Mouse (Mus musculus) neural tube, embryonic 14.5 days (tissue): ENCODE results near the gene Slc22a12. TPM values are rescaled to one million over a fixed set of nuclear protein-coding genes. Genes with fewer than 3 reads are reported as not detected.

Experiments
- ATAC-seq: fragments of 200-750 bp; cut with Nextera tagmentation; 2 replicates; pipeline ENCODE4 v1.8.0; 2017; ENCODE audit warnings: low read depth, mild to moderate bottlenecking, moderate TSS enrichment, moderate library complexity
- H3K27ac ChIP-seq: fragments of 300-500 bp; sonication (generic); 2 replicates; pipeline ENCODE4 v1.5.1; 2014; ENCODE audit warnings: low read depth, mild to moderate bottlenecking, control low read depth, low read length, moderate library complexity, mixed read lengths
- H3K27me3 ChIP-seq: fragments of 300-500 bp; sonication (generic); 2 replicates; pipeline ENCODE4 v1.6.1; 2014; ENCODE audit warnings: low read length; ENCODE audit not compliant: control insufficient read depth, insufficient read depth
- H3K36me3 ChIP-seq: fragments of 300-500 bp; sonication (generic); 2 replicates; pipeline ENCODE4 v1.6.1; 2014; ENCODE audit warnings: low read length, mixed read lengths; ENCODE audit not compliant: control insufficient read depth, insufficient read depth
- H3K4me1 ChIP-seq: fragments of 300-500 bp; sonication (generic); 2 replicates; pipeline ENCODE4 v1.6.1; 2014; ENCODE audit warnings: low read length; ENCODE audit not compliant: control insufficient read depth, insufficient read depth
- H3K4me2 ChIP-seq: fragments of 300-500 bp; sonication (generic); 2 replicates; pipeline ENCODE4 v1.6.1; 2014; ENCODE audit warnings: mild to moderate bottlenecking, low read depth, low read length, control low read depth
- H3K4me3 ChIP-seq: fragments of 300-500 bp; sonication (generic); 2 replicates; pipeline ENCODE4 v1.5.1; 2014; ENCODE audit warnings: low read depth, low read length, control low read depth, mixed read lengths
- H3K9ac ChIP-seq: fragments of 300-500 bp; sonication (generic); replicated peaks from 2 replicates; pipeline ENCODE4 v1.6.1; 2014; ENCODE audit warnings: low read depth, mild to moderate bottlenecking, control low read depth, low read length, mixed read lengths
- H3K9me3 ChIP-seq: fragments of 300-500 bp; sonication (generic); 2 replicates; pipeline ENCODE4 v1.6.1; 2016; ENCODE audit warnings: low read length; ENCODE audit not compliant: control insufficient read depth
- WGBS: fragments of 180-500 bp; shearing (Covaris S2); extraction: QIAGEN DNeasy Blood & Tissue Kit; methylation state at CpG from one replicate; pipeline ENCODE4 v1.1.7; 2014; 5-methylcytosine and 5-hydroxymethylcytosine counted together
- polyA plus RNA-seq: library from polyadenylated mRNA; unstranded; fragments of >200 nt; fragmentation: Nextera tagmentation; extraction: Ambion mirVana; gene quantifications from 2 replicates; pipeline ENCODE4 v1.2.1, GENCODE M21; 2014

Slc22a12 gene
- polyA plus RNA-seq, 1 experiment from 2014 or later: 0.11 TPM

DNA sequence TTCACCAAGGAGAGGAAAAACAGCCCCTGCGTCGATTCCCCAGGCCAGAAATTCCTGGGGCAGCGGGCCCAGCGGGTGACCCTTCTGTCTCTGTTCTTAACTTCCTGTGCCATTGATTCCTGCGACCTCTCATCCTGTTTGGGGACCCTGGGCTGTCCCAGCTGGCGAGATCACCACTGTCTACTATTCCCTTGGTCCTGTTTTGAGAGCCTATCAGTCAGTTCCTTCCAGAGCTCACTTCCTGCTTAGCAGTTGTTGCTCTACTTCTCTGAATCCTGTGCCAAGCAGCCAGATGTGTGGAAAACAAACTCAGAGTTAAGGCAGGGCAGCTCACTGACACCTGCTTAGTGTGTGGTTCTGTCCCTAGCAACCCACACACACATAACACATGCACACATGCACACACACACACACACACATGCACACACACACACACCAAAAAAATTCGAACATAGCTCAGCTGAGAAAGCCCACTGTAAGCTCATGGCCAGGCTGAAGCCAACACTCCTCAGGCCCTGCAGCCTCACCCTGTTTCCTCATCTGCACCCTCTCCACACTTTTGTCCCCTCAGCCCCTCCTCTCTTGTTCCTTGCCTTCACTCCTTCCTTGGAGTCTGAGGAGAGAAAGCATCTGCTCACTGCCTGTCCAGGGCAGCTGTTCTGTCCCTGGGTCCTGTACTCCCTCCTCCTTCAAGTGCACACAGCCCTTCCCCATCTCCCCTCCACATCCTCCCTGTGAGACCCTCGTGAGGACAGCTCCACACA is 11.2 kb upstream of the Slc22a12 start:
- Histone ChIP-seq H3K27me3 (no peaks in the 10 kb centered on the region), H3K4me2 (no peak overlapping the region), H3K36me3 (no peaks in the 10 kb centered on the region), H3K27ac (no peak overlapping the region), H3K9me3 (no peaks in the 10 kb centered on the region), H3K9ac (no peak overlapping the region), H3K4me1 (no peaks in the 10 kb centered on the region), H3K4me3 (no peak overlapping the region)
- WGBS: 38% methylated on average over 8 of the region's 8 CpGs
- no peak for ATAC-seq

DNA sequence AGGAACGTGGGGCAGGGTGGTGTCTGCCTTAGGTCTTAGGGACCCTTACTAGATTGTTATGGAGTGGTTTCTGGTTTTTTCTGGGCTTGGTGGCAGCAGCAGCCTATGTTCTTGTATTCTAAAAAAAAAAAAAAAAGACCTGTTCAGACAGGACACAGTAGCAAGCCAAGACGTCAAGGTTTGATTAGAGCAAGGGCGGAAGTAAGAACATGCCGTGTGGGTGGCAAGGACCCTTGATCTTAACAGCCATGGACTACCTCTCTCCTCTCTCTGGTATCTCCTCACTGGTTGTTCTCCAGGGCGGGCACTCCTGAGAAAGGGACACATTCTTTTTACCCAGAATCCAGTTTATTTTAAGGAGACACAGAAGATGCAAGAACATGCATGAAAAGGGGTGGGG is 10.3 kb upstream of the Slc22a12 start:
- Histone ChIP-seq H3K9ac (no peak overlapping the region), H3K4me1 (no peaks in the 10 kb centered on the region), H3K27me3 (no peaks in the 10 kb centered on the region), H3K9me3 (no peaks in the 10 kb centered on the region), H3K27ac (no peak overlapping the region), H3K4me3 (no peak overlapping the region), H3K36me3 (no peaks in the 10 kb centered on the region), H3K4me2 (no peak overlapping the region)
- 81% methylated on average over 5 of the region's 5 CpGs for WGBS
- no peak for ATAC-seq

DNA sequence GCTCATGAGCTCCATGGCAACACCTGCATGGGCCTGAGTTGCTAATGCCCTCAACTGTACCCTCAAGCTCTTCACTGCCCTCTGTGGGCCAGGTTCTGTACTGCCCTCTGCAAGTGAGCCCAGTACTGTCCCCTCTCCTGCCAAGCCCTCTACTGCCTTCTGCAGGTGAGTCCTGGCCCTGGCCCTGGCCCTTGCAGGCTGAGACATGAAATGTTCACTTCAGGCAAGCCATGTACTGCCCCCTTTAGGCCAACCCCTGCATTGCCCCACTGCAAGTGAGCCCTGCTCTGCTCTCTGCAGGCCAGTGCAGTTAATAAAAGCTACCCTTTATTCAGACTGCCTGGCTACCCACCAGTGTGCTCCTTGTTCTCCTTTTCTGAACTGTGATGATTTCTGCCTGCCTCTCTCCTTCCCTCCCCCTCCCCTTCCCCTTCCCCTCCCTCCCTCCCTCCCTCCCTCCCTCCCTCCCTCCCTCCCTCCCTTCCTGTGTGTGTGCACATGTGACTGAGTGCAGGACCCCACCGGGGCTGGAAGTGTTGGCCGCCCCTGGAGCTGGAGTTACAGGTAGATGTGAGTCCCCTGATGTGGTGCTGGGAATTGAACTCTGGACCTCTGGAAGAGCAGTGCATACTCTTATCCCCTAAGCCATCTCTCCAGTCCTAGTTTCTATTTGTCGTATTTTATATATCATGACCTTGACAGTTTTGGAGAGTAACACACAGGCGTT is 9.6 kb upstream of the Slc22a12 start:
- H3K4me1 ChIP-seq: no peaks in the 10 kb centered on the region
- no peaks in the 10 kb centered on the region for H3K36me3 ChIP-seq
- no peak overlapping the region for H3K4me2 ChIP-seq
- WGBS: 94% methylated on average over 4 of the region's 4 CpGs
- H3K4me3 ChIP-seq: no peak overlapping the region
- no peak overlapping the region for H3K27ac ChIP-seq
- H3K9me3 ChIP-seq: no peaks in the 10 kb centered on the region
- H3K27me3 ChIP-seq: no peaks in the 10 kb centered on the region
- no peak overlapping the region for H3K9ac ChIP-seq
- ATAC-seq: no peak

DNA sequence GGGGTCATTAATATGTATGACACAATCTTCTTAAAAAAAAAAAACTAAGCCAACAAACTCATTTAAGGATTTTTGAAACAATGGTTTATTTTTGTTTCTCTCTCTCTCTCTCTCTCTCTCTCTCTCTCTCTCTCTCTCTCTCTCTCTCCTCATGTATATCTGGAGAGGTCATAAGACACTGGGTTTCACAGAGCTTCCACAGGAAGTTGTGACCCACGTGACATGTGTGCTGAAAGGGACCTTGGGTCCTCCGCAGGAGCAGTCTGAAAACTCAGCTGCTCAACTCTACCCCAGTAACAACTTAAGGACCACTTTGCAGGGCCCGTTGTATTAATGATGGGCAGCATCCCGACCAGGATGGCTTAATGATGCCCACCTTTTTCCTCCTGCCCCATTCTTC is 8.4 kb upstream of the Slc22a12 start:
- Histone ChIP-seq H3K9ac (no peak overlapping the region), H3K27ac (no peak overlapping the region), H3K36me3 (no peaks in the 10 kb centered on the region), H3K4me3 (no peak overlapping the region), H3K4me1 (no peaks in the 10 kb centered on the region), H3K9me3 (no peaks in the 10 kb centered on the region), H3K4me2 (no peak overlapping the region), H3K27me3 (no peaks in the 10 kb centered on the region)
- no peak for ATAC-seq
- WGBS: 69% methylated on average over 4 of the region's 4 CpGs

DNA sequence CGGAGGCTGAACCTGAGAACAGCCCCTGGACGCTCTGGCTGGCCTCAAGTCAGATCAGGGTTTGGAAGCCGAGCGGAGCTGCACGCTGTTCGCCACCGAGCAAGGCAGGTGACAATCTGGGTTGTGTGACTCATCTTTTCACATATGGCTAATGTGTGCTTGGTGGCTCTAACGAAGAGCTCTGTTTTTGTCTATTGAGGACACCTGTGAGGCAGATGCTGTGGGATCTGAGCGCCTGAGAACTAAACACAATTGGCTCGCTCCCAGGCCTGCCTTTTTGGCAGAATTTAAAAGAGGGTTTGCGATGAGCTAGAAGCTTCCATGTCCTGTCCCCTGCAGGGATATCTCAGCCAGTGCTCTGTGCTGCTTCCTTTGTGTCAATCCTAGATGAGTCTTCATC is 6.7 kb upstream of the Slc22a12 start:
- H3K27ac ChIP-seq: no peak overlapping the region
- H3K9me3 ChIP-seq: no peaks in the 10 kb centered on the region
- no peak overlapping the region for H3K4me2 ChIP-seq
- H3K4me1 ChIP-seq: no peaks in the 10 kb centered on the region
- H3K4me3 ChIP-seq: no peak overlapping the region
- ATAC-seq: no peak
- 75% methylated on average over 11 of the region's 11 CpGs for WGBS
- H3K27me3 ChIP-seq: no peaks in the 10 kb centered on the region
- H3K36me3 ChIP-seq: no peaks in the 10 kb centered on the region
- no peak overlapping the region for H3K9ac ChIP-seq

DNA sequence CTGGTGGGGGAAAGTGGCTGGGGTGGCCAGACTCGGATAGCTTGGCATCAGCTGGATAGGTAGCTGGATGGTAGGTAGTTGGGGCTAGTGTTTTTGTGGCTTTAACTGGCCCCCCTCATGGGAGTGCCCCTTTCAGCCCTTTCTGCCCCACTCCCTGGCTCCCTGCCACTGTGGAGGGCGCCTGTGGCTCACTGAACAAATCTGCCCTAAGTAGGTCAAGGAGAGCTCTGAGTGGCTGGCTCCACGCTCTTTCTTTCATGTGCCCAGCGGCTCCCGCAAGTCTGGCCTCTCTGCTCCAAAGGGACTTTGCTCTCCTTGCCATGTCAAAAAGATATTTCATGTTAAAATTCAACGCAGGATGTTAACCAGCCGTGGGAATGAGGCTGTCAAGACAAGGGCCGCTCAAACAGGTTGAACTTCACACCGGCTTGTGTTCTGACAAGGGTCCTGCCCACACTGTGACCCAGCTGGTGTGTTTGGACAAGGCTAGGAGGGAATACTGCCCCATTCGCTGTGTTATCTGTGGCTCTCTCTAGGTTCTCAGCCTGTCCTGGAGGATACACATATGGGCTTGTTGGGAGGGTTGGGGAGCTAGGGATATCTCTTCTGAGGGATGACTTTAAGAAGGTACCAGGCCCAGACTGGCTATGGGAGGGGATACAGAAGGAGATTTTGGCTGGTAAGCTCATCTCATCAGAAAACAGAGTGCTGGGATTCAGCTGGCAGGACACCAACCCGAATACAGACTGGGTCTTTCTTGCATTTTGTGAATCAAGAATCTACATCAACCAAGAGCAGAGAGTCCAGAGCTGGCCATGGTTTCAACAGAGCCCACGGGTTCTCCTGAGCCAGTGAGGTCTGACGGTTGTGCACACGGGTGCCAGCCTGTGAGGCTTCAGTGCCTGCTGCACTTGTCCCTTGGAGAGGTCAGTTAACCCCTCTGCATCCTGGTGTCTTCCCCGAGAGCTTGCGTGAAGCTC is 5.9 kb upstream of the Slc22a12 start:
- Histone ChIP-seq H3K4me3 (no peak overlapping the region), H3K9me3 (no peaks in the 10 kb centered on the region), H3K4me2 (no peak overlapping the region), H3K4me1 (no peaks in the 10 kb centered on the region), H3K36me3 (no peaks in the 10 kb centered on the region), H3K27me3 (no peaks in the 10 kb centered on the region), H3K27ac (no peak overlapping the region), H3K9ac (no peak overlapping the region)
- 78% methylated on average over 16 of the region's 16 CpGs for WGBS
- ATAC-seq: no peak

DNA sequence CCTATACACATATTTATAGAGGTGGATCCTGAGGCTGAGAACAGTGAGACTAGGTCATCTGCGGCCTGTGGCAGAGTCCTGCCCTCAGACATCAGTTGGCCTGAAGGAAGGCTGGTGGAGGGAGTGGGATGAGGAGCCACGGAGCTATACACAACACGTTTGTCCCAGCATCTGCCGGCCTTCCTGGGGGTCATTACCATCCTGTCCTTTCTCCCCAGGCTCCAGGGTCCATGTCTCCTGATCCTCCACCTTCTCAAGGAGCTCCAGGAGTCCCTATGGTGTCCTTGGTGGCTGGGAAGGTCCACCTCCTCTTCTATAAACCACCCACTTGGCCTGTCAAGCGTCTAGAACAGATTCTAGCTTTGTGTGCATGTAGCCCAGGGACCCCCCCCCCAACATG is 5.0 kb upstream of the Slc22a12 start:
- Histone ChIP-seq H3K27ac (no peak overlapping the region), H3K9ac (no peak overlapping the region), H3K27me3 (no peaks in the 10 kb centered on the region), H3K4me3 (no peak overlapping the region), H3K9me3 (no peaks in the 10 kb centered on the region), H3K36me3 (no peaks in the 10 kb centered on the region), H3K4me2 (no peak overlapping the region), H3K4me1 (no peaks in the 10 kb centered on the region)
- no peak for ATAC-seq
- 82% methylated on average over 5 of the region's 5 CpGs for WGBS

DNA sequence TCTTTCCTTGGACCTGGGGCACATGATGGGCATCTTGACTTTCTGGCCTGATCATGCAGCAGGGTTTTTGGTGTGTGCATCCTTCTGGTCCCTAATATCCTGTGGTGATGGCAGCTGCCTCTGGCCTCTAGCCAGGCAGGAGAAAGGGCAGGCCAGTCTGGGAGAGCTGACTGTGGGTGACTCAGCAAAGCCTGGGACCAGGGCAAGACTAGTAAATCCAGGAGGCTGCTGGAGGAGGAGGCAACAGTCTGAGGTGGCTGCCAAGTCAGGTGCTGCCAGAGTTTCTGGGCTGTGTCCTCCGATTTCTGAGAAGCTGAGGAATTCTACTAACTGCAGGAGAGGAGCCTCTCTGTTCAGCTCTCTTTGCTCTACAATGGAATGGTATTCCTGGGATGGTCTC is 3.3 kb upstream of the Slc22a12 start:
- Histone ChIP-seq H3K4me2 (no peak overlapping the region), H3K9me3 (no peaks in the 10 kb centered on the region), H3K36me3 (no peaks in the 10 kb centered on the region), H3K4me1 (no peaks in the 10 kb centered on the region), H3K9ac (no peak overlapping the region), H3K4me3 (no peak overlapping the region), H3K27ac (no peak overlapping the region), H3K27me3 (no peaks in the 10 kb centered on the region)
- no peak for ATAC-seq
- 74% methylated on average over 1 of the region's 1 CpGs for WGBS
